Mouse (Mus musculus): ENCODE measurements around the gene Hpdl. TPM values are rescaled to one million over a fixed set of nuclear protein-coding genes. Genes with fewer than 3 reads are reported as not detected.
A peak's percentile ranks its signal among the peaks of the same experiment; 100 is the strongest.

Gene Hpdl
- total and polyA plus RNA-seq, 3 experiments = 2.4 to 7.7 (median 4.2) TPM

GRCm38 (mm10) chr4:116799901-116800300 lies 21.6 kb downstream of the Hpdl start:
- no peak for DNase-seq

GRCm38 (mm10) chr4:116796442-116797110 lies 24.9 kb downstream of the Hpdl start:
- peak; percentile 58 for DNase-seq

GRCm38 (mm10) chr4:116794273-116794672 lies 27.2 kb downstream of the Hpdl start:
- no peak for DNase-seq

GRCm38 (mm10) chr4:116792453-116792852 lies 29.1 kb downstream of the Hpdl start:
- DNase-seq = no peak

- DNase-seq = peak; percentile 78
These were observed 32.6 kb downstream of the Hpdl start for GRCm38 (mm10) chr4:116788956-116789355.

- no peak for DNase-seq
These were observed 33.3 kb downstream of the Hpdl start for GRCm38 (mm10) chr4:116787985-116788760.

GRCm38 (mm10) chr4:116786587-116786986 lies 34.9 kb downstream of the Hpdl start:
- no peak for DNase-seq

- no peak for DNase-seq
These were observed 39.3 kb downstream of the Hpdl start for GRCm38 (mm10) chr4:116782171-116782570.

- no peak for DNase-seq
These were observed 40.1 kb downstream of the Hpdl start for GRCm38 (mm10) chr4:116781366-116781765.

GRCm38 (mm10) chr4:116780541-116780940 lies 41.0 kb downstream of the Hpdl start:
- DNase-seq = no peak

- no peak for DNase-seq
These were observed 44.4 kb downstream of the Hpdl start for GRCm38 (mm10) chr4:116777079-116777478.

GRCm38 (mm10) chr4:116776391-116776790 lies 45.1 kb downstream of the Hpdl start:
- DNase-seq = no peak

Other genes starting within 250 kb of the Hpdl start
- gene Ccdc17, start 225.1 kb downstream of the Hpdl start, total RNA-seq (2021) = 10 to 100 TPM; 12.8 to 13.2 TPM
- 9.1 and 9.8 TPM in 2 replicates for gene Ccdc17, start 225.1 kb downstream of the Hpdl start, polyA plus RNA-seq (2012; rRNA removed)
- 10 to 100 TPM; 22.3 to 23.0 TPM for gene Nasp, start 193.8 kb downstream of the Hpdl start, total RNA-seq (2021)
- gene Nasp, start 193.8 kb downstream of the Hpdl start, polyA plus RNA-seq (2012; rRNA removed) = 1.3 and 1.9 TPM in 2 replicates
- 1,000 to 10,000 TPM in 1 of 2 experiments, 100 to 1,000 TPM in 1; 867 to 1,182 TPM for gene Akr1a1, start 170.0 kb downstream of the Hpdl start, total RNA-seq (2021)
- gene Akr1a1, start 170.0 kb downstream of the Hpdl start, polyA plus RNA-seq (2012; rRNA removed) = 733 and 783 TPM in 2 replicates
- 100 to 1,000 TPM; 703 to 816 TPM for gene Prdx1, start 136.2 kb downstream of the Hpdl start, total RNA-seq (2021)
- gene Prdx1, start 136.2 kb downstream of the Hpdl start, polyA plus RNA-seq (2012; rRNA removed) = 20.2 and 21.8 TPM in 2 replicates
- 10 to 100 TPM; 36.1 to 43.5 TPM for gene Mmachc, start 113.3 kb downstream of the Hpdl start, total RNA-seq (2021)
- gene Mmachc, start 113.3 kb downstream of the Hpdl start, polyA plus RNA-seq (2012; rRNA removed) = 12.2 and 16.5 TPM in 2 replicates
- 10 to 100 TPM; 19.0 to 20.3 TPM for gene Ccdc163, start 113.2 kb downstream of the Hpdl start, total RNA-seq (2021)
- 20.8 and 21.7 TPM in 2 replicates for gene Ccdc163, start 113.2 kb downstream of the Hpdl start, polyA plus RNA-seq (2012; rRNA removed)
- gene Tesk2, start 100.8 kb downstream of the Hpdl start, total RNA-seq (2021) = 1 to 10 TPM; 3.4 to 5.4 TPM
- gene Tesk2, start 100.8 kb downstream of the Hpdl start, polyA plus RNA-seq (2012; rRNA removed) = 2.4 and 2.5 TPM in 2 replicates
- 10 to 100 TPM; 13.1 to 16.1 TPM for gene Toe1, start 14.1 kb downstream of the Hpdl start, total RNA-seq (2021)
- 14.2 and 14.3 TPM in 2 replicates for gene Toe1, start 14.1 kb downstream of the Hpdl start, polyA plus RNA-seq (2012; rRNA removed)
- gene Mutyh, start 14.0 kb downstream of the Hpdl start, total RNA-seq (2021) = 1 to 10 TPM; 3.0 to 7.8 TPM
- gene Mutyh, start 14.0 kb downstream of the Hpdl start, polyA plus RNA-seq (2012; rRNA removed) = 17.5 and 19.6 TPM in 2 replicates
- 1 to 10 TPM; 3.6 to 4.7 TPM for gene Zswim5, start 55.7 kb upstream of the Hpdl start, total RNA-seq (2021)
- 1.8 and 2.4 TPM in 2 replicates for gene Zswim5, start 55.7 kb upstream of the Hpdl start, polyA plus RNA-seq (2012; rRNA removed)
- gene Urod, start 172.7 kb upstream of the Hpdl start, total RNA-seq (2021) = 100 to 1,000 TPM; 103 to 105 TPM
- gene Urod, start 172.7 kb upstream of the Hpdl start, polyA plus RNA-seq (2012; rRNA removed) = 48.1 and 52.7 TPM in 2 replicates
- gene Hectd3, start 173.6 kb upstream of the Hpdl start, total RNA-seq (2021) = 10 to 100 TPM; 28.4 to 29.5 TPM
- gene Hectd3, start 173.6 kb upstream of the Hpdl start, polyA plus RNA-seq (2012; rRNA removed) = 96.5 and 96.9 TPM in 2 replicates
- 10 to 100 TPM; 30.3 to 33.0 TPM for gene Eif2b3, start 197.7 kb upstream of the Hpdl start, total RNA-seq (2021)
- 2.0 and 2.1 TPM in 2 replicates for gene Eif2b3, start 197.7 kb upstream of the Hpdl start, polyA plus RNA-seq (2012; rRNA removed)

All from adrenal gland, adult 2 months (tissue).